Mouse (Mus musculus) ES-E14 (cell line): ENCODE measurements around the gene Slc25a20. TPM values are rescaled to one million over a fixed set of nuclear protein-coding genes. Genes with fewer than 3 reads are reported as not detected.

ENCODE experiments used
- DNase-seq: peaks from one replicate; pipeline ENCODE4 v3.0.0-alpha.2; 2013; ENCODE audit warnings: low read depth, low spot score
- H3K27ac ChIP-seq: 2 replicates; pipeline ENCODE4 v1.5.1; 2012; ENCODE audit warnings: low read depth, mild to moderate bottlenecking, low read length, moderate library complexity, mixed read lengths; ENCODE audit not compliant: poor library complexity, insufficient read depth, severe bottlenecking
- H3K36me3 ChIP-seq: 2 replicates; pipeline ENCODE4 v1.6.1; 2012; ENCODE audit warnings: mild to moderate bottlenecking, low read length, moderate library complexity, mixed read lengths; ENCODE audit not compliant: control insufficient read depth, poor library complexity, insufficient read depth, severe bottlenecking
- H3K4me1 ChIP-seq, 2 experiments: fragments of 150-350 bp in 1 of 2; sonication (generic) in 1 of 2; 2 replicates each; pipeline ENCODE4 v1.6.1; 2012; ENCODE audit warnings: low read length in 2 of 2, mild to moderate bottlenecking in 1 of 2, mixed read lengths in 1 of 2; ENCODE audit not compliant: control insufficient read depth in 2 of 2, insufficient read depth in 2 of 2, poor library complexity in 1 of 2
- H3K4me3 ChIP-seq, 2 experiments: fragments of 150-350 bp in 1 of 2; sonication (generic) in 1 of 2; 2 replicates each; pipeline ENCODE4 v1.5.1; 2012; ENCODE audit warnings: low read length in 2 of 2, low read depth in 1 of 2, mild to moderate bottlenecking in 1 of 2, mixed read lengths in 1 of 2; ENCODE audit not compliant: insufficient read depth in 1 of 2, poor library complexity in 1 of 2, severe bottlenecking in 1 of 2
- H3K9ac ChIP-seq: 2 replicates; pipeline ENCODE4 v1.6.1; 2012; ENCODE audit warnings: low read depth, mild to moderate bottlenecking, low read length, mixed read lengths; ENCODE audit not compliant: poor library complexity, insufficient read depth, severe bottlenecking
- H3K9me3 ChIP-seq: fragments of 150-350 bp; sonication (generic); 2 replicates; pipeline ENCODE4 v1.6.1; 2012; ENCODE audit warnings: low read depth, mild to moderate bottlenecking, low read length; ENCODE audit not compliant: control insufficient read depth, insufficient read depth
- CHD2 ChIP-seq: IDR thresholded peaks from 2 replicates; pipeline ENCODE4 v1.6.1; 2014; ENCODE audit warnings: mild to moderate bottlenecking, low read depth, low read length, inconsistent platforms
- HCFC1 ChIP-seq: IDR thresholded peaks from 2 replicates; pipeline ENCODE4 v1.6.1; 2012; ENCODE audit warnings: low read length, inconsistent platforms, borderline replicate concordance; ENCODE audit not compliant: insufficient read depth
- MAFK ChIP-seq: IDR thresholded peaks from 2 replicates; pipeline ENCODE4 v1.6.1; 2014; ENCODE audit warnings: mild to moderate bottlenecking, low read depth, low read length, inconsistent platforms; ENCODE audit not compliant: insufficient read depth
- ZC3H11A ChIP-seq: IDR thresholded peaks from 2 replicates; pipeline ENCODE4 v1.6.1; 2012; ENCODE audit warnings: low read depth, mild to moderate bottlenecking, inconsistent platforms, low read length, borderline replicate concordance
- ZNF384 ChIP-seq: IDR thresholded peaks from 2 replicates; pipeline ENCODE4 v1.6.1; 2012; ENCODE audit warnings: low read depth, low read length, inconsistent platforms
- in situ Hi-C, 2 experiments: fragments of 600-800 bp; cut with MboI; formaldehyde crosslinking; loops; one replicate each; pipeline ENCODE4 v1.15.1; 2025; ENCODE audit warnings: low sequenced_read_pairs in 2 of 2, inconsistent platforms in 1 of 2; ENCODE audit not compliant: unreplicated experiment in 2 of 2
- total RNA-seq: library from RNA; depleted of rRNA; stranded (reverse); fragments of 300-350 nt; gene quantifications from 2 replicates; pipeline ENCODE4 v1.2.3, GENCODE M21; 2012

The Slc25a20 gene
- total RNA-seq, 1 experiment = 59.4 TPM

DNA sequence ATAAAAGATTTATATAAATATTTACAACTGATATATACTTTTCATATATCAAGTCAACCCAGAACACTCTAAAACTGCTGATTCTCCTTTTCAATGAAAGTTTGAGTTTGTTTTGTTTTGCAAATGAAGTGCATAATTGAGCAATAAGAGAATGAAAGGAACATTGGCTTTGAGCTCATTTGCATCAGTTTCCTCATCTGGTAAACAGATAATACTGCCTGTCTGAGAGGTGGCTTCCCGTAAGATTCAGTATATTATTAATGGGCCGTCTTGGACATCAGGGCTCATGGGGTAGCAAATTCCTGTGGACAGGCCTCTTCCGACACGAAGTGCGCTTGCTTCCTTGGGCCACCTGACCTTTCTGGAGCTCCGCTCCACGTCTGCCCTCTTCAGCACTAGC is 48.9 kb downstream of the Slc25a20 start:
- Histone ChIP-seq H3K27ac (no peak overlapping the region), H3K9me3 (no peaks in the 10 kb centered on the region), H3K9ac (no peak overlapping the region), H3K4me1 (peaks cover 1 to 7% of the 10 kb centered on the region in 2 experiments; a peak in 2 of 4 replicates), H3K36me3 (no peaks in the 10 kb centered on the region), H3K4me3 (no peak overlapping the region)
- DNase-seq = no peak
- in situ Hi-C loops = no loop called here
- no peak for TF ChIP-seq CHD2
- TF ChIP-seq ZNF384 = no peak
- no peak for TF ChIP-seq HCFC1
- no peak for TF ChIP-seq ZC3H11A
- no peak for TF ChIP-seq MAFK

DNA sequence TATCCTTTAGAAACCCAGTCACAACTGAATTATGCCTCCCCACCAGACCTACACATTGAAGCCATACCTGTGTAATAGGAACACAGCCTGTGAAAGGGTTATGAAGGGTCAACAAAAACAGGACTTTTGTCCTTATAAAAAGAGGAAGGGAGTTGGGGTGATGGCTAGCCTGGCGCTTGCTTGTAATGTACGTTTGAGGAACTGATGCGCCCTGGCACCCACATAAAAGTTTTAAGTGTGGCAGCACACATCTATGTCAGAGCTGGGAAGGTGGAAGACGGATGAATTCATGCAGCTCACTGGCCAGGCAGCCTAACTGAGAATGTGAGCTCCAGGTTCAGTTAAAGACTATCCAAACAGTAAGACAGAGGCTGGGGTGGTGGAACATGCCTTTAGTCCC is 54.3 kb downstream of the Slc25a20 start:
- no peak for DNase-seq
- H3K4me3 ChIP-seq = no peak overlapping the region
- H3K36me3 ChIP-seq = no peaks in the 10 kb centered on the region
- no peak overlapping the region for H3K9ac ChIP-seq
- H3K4me1 ChIP-seq = peaks cover 0 to 2% of the 10 kb centered on the region in 2 experiments; a peak in 1 of 4 replicates
- no peak overlapping the region for H3K27ac ChIP-seq
- in situ Hi-C loops = no loop called here
- H3K9me3 ChIP-seq = no peaks in the 10 kb centered on the region
- TF ChIP-seq MAFK (no peak), HCFC1 (no peak), CHD2 (no peak), ZNF384 (no peak), ZC3H11A (no peak)

DNA sequence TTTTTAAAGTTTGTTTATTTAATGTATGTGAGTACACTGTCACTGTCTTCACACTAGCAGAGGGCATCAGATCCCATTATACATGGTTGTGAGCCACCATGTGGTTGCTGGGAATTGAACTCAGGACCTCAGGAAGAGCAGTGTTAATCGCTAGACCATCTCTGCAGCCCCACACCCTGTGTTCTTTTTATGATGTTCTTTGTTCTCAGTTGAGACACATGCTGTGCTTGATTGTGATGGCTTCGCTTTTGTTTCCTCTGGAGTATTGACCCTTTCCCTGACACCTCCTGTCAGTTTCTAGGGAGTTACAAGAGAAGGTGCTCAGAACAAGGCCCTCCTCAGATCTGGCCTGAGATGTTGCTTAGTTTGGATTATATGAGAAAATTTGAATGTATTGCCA is 61.9 kb downstream of the Slc25a20 start:
- no peak overlapping the region for H3K4me3 ChIP-seq
- no peak overlapping the region for H3K9ac ChIP-seq
- peaks cover 14% of the 10 kb centered on the region in 2 experiments for H3K4me1 ChIP-seq
- TF ChIP-seq ZC3H11A (no peak), CHD2 (no peak), HCFC1 (no peak), MAFK (no peak), ZNF384 (no peak)
- no peak overlapping the region for H3K27ac ChIP-seq
- in situ Hi-C loops = no loop called here
- H3K9me3 ChIP-seq = no peaks in the 10 kb centered on the region
- no peaks in the 10 kb centered on the region for H3K36me3 ChIP-seq
- DNase-seq = peak; percentile 63

DNA sequence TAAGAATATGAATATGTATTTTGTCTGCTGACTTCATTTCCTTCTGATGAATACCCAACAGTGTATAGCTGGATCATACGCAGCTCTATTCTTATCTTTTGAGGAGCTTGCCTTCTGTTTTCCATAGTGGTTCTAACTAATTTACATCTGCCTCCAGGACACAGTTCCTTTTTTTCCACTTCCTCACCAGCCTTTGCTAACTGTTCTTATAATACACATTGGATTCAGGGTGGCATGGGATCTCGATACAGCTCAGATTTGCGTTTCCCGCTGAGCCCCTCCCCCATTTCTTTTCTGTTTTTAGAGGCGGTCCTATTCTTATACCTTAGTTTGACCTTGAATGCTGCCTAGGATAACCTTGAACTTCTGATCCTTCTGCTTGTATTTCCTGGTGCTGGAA is 64.2 kb downstream of the Slc25a20 start:
- H3K9ac ChIP-seq = no peak overlapping the region
- H3K4me1 ChIP-seq = peaks cover 14% of the 10 kb centered on the region in 2 experiments
- no peak for DNase-seq
- no peaks in the 10 kb centered on the region for H3K36me3 ChIP-seq
- H3K4me3 ChIP-seq = no peak overlapping the region
- H3K27ac ChIP-seq = no peak overlapping the region; the same call in 1 of the 2 replicates
- no peaks in the 10 kb centered on the region for H3K9me3 ChIP-seq
- TF ChIP-seq MAFK (no peak), CHD2 (no peak), ZNF384 (no peak), ZC3H11A (no peak), HCFC1 (no peak)
- in situ Hi-C loops = no loop called here

DNA sequence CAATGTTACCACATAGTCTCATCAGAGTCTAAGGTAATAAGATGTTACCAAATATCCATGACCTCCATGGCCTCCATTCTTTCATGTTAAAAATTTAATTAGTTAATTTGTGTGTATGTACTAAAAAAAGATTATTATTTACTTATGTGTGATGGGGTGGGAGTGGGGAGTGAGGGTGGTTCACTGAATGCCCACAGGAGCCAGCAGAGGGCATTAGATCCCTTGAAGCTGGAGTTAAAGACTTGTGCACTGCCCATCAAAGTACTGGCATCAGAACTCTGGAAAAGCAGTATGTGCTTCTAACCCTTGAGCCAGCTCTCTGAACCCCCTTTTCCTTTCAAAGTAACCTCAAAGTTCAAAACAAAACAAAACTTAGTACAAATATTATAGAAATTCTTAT is 67.2 kb downstream of the Slc25a20 start:
- no peak for TF ChIP-seq CHD2
- no peak for TF ChIP-seq MAFK
- TF ChIP-seq HCFC1 = no peak
- TF ChIP-seq ZC3H11A = no peak
- TF ChIP-seq ZNF384 = no peak
- Histone ChIP-seq H3K36me3 (no peaks in the 10 kb centered on the region; the same call in 1 of the 2 replicates), H3K9ac (no peak overlapping the region), H3K9me3 (no peaks in the 10 kb centered on the region), H3K4me1 (peaks cover 11 to 13% of the 10 kb centered on the region in 2 experiments), H3K4me3 (no peak overlapping the region), H3K27ac (no peak overlapping the region)
- in situ Hi-C loops = no loop called here
- DNase-seq = no peak
